In the genomic region with DNA sequence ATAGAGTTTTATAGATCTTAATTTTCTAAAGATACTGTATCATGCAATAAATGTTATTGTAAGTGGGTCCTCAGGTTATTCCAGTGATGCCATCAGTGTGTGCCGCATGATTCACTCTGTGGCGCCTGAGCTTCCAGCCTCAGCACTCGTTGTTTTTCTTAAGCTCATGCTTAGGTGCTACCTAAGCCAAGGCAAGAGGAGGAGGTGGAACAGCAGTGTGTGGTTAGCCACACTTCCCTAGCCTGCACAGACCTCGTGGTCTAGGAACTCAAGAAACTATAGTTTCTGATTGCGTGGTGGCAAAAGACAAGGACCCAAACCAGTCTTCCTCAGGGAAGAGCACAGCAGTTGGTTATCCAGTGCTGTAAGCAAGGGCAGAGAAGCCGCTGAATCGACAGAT, we compare ENCODE assay signal across 8 mouse cellular contexts.
DNase-seq lines count a peak whose midpoint lies in the region; ATAC-seq lines count a peak whose summit lies in the region.

No protein-coding gene starts in this region.

- peak; percentile 5 for DNase-seq in 416B (ENCODE audit: low read depth)
- peak; percentile 19 for DNase-seq in CD4-positive helper T cell, adult 2 months (ENCODE audit: low read depth, low spot score)
- DNase-seq in CD4-positive, CD25-positive, alpha-beta regulatory T cell, adult 2 months (ENCODE audit: low read depth, low spot score), result peak; percentile 11
- DNase-seq in T-cell, adult 2 months (ENCODE audit: low spot score), result peak; percentile 45
- DNase-seq in naive thymus-derived CD4-positive, alpha-beta T cell, adult 2 months (ENCODE audit: low read depth), result peak; percentile 41

- 0 out of 2 replicates have a peak, but pooled peaks have one; percentile 50 for ATAC-seq in common myeloid progenitor, adult 5-6 weeks (replicated peaks; ENCODE audit: low read depth, poor library complexity, severe bottlenecking)
- peak; percentile 73 to 84 for ATAC-seq in hematopoietic stem cell, adult 5-6 weeks (replicated peaks in 1 of 2; ENCODE audit: insufficient read depth in 1 of 2, low FRiP score in 2 of 2, low TSS enrichment in 1 of 2, low read depth in 1 of 2, poor library complexity in 2 of 2, severe bottlenecking in 2 of 2)
- ATAC-seq in megakaryocyte progenitor cell, adult 5-6 weeks (replicated peaks; ENCODE audit: poor library complexity), result 0 out of 2 replicates have a peak, but pooled peaks have one; percentile 17

Comparison
In these comparisons a context has a peak if more than half of its experiments do, and no peak if none do; other contexts are left out.
1. Peak in every context shown above with its lines: DNase-seq and ATAC-seq.
2. ATAC-seq: peak in every context shown above with its lines; median percentile 78 in hematopoietic stem cell, adult 5-6 weeks; 50 in common myeloid progenitor, adult 5-6 weeks; 17 in megakaryocyte progenitor cell, adult 5-6 weeks.